Mouse (Mus musculus): ENCODE measurements around the gene Taar4. TPM values are rescaled to one million over a fixed set of nuclear protein-coding genes. Genes with fewer than 3 reads are reported as not detected.

Gene Taar4
- not detected for total RNA-seq (2021)
- long read RNA-seq, experiment 1: 0 reads
- long read RNA-seq, experiment 2: 0 reads

DNA sequence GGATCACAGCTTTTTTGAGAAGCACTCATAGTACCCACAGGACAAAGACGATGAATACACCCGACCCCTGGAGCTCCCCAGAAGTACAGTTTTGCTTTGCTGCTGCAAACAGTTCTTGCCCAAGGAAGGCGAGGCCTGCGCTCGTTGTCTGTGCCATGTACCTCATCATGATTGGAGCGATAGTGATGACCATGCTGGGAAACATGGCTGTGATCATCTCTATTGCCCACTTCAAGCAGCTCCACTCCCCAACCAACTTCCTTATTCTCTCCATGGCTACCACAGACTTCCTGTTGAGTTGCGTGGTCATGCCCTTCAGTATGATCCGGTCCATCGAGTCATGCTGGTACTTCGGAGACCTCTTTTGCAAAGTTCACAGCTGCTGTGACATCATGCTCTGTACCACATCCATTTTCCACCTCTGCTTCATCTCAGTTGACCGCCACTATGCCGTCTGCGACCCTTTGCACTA, at the start of gene Taar4:
Taar4 (plus strand) TSS at position 51 of the 472 bp plus-strand sequence.
- DNase-seq (ENCODE audit: low spot score in 2 of 2): no peak

DNA sequence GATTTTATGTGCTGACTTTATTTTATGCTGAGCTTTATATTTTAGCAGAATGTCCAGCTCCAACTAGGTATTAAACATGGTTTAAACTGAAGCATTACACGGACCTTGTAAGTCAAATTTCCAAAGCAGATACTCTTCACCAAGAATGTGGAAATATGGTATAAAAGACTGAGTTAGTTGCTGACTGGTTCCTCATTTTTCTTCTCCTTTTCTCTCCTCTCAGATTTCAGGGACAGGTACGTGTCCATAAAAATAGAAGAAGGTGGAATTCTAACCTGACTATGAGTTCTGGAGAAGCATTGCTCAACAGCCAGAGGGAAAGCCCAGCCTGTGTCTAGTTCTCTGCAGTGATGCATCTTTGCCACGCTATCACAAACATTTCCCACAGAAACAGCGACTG, 40.2 kb upstream of the Taar4 start, which contains the start of gene Taar1:
Taar1 (plus strand) TSS at position 301 of the 400 bp plus-strand sequence.
- DNase-seq (ENCODE audit: low spot score in 2 of 2): no peak

DNA sequence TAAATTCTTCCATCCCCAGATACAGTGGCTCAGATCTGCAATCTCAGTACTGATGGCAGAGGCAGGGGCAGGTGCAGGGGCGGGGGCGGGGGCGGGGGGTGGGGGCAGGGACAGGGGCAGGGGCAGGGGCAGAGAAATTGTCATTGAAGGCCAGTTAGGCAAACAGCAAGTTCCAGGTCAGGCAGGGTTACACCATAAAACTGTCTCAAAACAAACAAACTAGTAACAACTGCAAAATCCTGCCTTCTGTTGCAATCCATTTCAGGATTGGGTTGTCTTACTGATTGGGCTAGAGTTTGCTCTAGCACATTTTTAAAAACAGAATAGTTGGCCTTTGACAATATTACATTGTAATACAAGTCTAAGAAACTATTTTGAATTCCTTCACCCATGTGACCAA, 37.8 kb upstream of the Taar4 start:
- DNase-seq (ENCODE audit: low spot score in 2 of 2): no peak

DNA sequence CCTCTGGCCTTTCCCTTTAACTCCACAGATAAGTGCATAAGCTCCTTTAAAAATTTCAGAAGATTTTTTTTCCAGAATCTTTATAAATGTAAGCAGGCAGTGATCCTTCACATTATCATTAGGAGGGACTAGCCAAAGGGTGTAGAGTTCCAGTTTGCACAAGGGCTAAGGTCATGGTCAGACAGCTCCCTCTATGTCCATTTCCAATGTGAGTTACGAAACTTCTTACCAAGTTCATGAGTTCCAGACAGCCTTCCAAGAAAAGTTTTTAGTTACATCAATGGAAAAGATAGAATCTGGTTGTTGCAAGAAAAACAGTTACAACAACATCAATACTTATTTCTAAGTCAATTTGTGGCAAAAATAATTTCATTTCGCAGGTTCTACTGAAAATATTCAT, 36.4 kb upstream of the Taar4 start:
- DNase-seq (ENCODE audit: low spot score in 2 of 2): no peak

DNA sequence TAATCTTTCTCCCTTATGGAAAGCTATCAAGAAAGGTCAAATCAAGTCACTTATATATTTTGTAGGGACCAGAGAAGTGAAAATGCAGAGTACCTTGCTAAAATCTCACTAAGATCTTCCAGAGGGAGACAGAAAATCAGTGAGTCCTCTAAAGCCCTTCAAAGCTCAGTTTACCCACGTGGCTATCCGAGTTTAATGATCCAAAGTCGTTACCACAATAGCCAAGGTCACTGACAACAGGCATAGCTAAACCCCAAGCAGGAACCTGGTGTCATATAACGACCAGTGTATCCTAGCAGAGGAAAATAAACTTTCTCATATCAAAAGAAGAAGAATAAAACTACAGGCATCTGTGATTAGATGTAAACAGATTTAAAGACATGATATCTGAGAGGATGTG, 22.7 kb upstream of the Taar4 start:
- no peak for DNase-seq (ENCODE audit: low spot score in 2 of 2)

DNA sequence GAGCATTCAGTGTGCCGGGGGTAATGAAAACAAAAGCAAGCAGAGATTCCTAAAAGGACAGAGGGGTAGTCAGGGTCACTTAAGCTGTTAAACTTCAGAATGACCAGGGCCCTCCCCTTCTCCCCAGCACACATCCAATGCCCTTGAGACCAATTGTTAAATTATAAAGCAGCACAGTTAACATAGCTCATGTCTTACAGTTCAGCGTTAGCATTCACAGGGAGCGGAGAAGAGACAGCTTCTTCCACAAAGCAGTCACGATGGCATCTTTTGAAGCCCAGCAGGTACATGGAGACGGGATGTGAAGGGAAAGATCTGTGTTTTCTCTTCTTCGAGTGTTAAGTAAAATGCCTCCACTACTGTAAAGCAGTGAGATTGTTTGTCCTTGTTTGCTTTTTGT, 22.0 kb upstream of the Taar4 start, which contains the start of gene Taar2:
Taar2 (plus strand) TSS at position 261 of the 400 bp plus-strand sequence.
- DNase-seq (ENCODE audit: low spot score in 2 of 2): no peak

DNA sequence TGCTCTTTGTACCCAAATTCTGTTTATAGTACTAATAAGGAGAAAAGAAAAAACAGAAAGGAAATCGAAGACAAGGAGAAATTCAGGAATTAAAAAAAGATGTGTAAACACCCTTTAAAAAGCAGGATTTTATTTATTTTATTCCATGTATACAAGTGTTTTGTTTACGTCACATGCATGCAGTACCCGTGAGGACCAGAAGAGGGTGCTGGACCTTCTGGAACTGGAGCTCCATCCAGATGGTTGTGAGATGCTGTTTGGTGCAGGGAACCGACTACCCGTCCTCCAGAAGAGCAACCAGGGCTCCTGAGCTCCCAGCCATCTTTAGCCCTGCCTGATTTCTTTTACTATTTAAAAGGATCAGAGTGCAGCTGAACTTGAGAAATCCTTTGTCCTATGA, 17.8 kb upstream of the Taar4 start:
- no peak for DNase-seq (ENCODE audit: low spot score in 2 of 2)

DNA sequence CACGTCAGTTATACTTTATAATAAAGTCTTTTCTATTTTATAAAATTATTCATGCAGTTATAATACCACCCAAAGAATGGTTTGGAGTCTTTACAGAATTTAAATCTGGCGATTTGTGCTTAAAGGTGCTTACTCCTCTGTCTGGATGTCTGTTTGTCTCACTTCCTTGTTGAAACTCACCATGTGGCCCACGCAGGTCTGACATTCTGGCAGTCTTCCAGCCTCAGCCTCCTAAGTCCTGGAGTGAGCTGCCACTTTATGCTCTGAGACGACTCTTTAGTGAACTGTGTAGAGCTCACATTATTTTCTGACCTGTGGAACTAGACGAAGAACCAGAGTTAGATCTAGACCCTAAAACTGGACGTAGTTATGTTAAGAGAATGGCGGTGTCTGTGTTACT, 12.3 kb upstream of the Taar4 start:
- no peak for DNase-seq (ENCODE audit: low spot score in 2 of 2)

DNA sequence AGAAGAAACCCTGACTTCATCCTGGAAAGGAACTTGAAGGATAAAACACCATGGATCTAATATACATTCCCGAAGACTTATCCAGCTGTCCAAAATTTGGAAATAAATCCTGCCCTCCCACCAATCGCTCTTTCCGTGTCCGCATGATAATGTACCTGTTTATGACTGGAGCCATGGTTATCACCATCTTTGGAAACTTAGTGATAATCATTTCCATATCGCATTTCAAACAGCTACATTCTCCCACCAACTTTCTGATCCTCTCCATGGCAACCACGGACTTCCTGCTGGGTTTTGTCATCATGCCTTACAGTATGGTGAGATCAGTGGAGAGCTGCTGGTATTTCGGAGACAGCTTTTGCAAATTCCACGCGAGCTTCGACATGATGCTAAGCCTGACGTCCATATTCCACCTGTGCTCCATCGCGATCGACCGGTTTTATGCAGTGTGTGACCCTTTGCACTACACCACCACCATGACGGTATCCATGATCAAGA, 10.7 kb upstream of the Taar4 start, which contains the start of gene Taar3:
Taar3 (plus strand) TSS at position 51 of the 498 bp plus-strand sequence.
- no peak for DNase-seq (ENCODE audit: low spot score in 2 of 2)

DNA sequence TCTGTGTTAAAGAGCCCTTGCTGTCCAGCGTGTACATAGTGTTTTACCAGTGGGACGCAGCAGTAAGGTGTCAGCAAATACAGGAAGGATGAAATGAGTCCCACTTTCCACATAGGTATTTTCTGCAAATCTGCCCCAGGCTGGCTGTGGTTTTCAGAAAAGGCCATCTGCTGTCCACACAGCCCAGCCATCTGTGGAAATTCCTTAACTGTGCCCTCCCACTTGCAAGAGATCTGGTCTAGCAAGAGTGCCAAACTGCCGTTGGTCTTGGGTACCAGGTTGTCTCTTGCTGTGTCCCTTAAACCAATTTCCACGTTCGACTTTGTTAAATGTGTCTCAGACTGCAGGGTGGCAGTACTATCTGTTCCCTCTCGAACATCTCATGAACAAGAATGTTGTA, 8.6 kb upstream of the Taar4 start:
- DNase-seq (ENCODE audit: low spot score in 2 of 2): no peak

DNA sequence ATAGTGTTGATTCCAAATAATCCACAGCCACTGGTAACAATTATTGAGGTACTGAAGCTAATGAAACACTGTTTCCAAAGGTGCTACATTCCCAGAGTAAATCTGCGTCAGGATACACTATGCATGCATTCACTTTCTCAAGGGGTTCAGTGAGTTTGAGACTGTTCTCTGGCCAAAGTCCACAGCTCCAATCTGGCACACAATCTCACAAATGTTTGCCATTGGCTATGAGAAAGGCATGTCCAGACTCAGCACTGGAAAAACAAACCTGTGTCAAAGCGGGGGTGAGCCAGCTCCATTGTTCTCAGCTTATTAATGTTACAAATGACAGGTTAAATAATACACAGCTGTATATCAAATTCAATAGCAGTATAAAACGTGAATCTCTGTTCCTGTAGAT, 1.2 kb upstream of the Taar4 start:
- DNase-seq (ENCODE audit: low spot score in 2 of 2): no peak

DNA sequence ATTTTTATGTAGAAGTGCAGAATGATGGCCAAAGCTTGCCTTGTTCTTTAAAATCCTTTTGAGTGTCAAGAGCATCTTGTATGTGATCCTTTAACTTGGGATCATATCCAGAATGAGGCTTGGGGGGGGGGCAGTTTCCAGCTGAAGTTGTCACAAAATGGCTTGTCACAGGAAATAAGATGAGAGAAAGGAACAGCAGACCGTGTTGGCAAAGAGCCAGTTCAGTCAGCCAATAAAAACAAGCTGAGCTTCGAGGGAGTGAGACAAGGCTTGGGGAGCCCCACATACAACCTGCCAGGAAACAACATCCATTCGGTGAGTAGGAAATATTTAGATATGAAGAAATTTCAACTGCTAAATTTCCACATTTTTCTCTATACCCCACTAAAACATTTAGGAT, 3.1 kb downstream of the Taar4 start:
- no peak for DNase-seq (ENCODE audit: low spot score in 2 of 2)

DNA sequence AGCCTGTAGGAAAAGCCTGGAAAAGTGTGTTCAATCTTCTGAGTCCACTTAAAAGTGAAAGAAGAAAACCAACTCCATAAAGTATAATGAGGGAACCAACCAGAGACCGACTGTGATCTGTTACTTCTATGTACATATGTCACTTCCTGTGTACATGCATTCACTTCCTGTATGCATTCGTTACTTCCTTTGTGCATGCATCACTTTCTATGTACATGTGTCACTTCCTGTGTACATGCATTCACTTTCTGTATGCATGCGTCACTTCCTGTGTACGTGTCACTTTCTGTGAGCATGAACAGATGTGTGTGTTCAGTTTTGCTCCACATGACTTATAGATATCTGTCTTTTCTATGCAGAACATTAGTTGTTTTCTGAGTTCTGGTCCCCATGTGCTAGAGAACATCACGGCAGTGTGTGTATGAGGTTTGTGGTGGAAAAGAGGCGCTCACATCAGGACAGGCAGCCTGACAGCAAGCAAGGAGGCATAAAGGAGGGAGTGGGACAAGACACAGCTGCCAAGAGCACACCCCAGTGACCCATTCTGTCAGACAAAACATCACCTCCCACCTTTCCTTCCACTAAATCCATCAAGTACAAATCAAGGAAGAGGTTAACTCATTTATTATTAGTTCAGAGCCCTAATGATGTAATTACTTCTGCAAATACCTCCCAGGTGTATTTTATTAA, 4.8 kb downstream of the Taar4 start:
- DNase-seq (ENCODE audit: low spot score in 2 of 2): no peak

DNA sequence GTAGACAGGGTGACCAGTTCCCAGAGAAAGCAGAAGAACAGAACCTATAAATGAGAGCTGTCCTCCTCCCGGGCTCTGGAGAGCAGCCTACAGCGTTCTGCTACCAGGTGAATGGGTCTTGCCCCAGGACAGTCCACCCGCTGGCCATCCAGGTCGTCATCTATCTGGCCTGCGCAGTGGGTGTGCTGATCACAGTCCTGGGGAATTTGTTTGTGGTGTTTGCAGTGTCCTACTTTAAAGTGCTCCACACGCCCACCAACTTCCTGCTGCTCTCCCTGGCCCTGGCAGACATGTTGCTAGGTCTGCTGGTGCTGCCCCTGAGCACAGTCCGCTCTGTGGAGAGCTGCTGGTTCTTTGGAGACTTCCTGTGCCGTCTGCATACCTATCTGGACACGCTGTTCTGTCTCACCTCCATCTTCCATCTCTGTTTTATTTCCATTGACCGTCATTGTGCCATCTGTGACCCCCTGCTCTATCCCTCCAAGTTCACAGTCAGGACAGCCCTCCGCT, 10.4 kb downstream of the Taar4 start, which contains the start of gene Taar5:
Taar5 (plus strand) TSS at position 51 of the 510 bp plus-strand sequence.
- DNase-seq (ENCODE audit: low spot score in 2 of 2): no peak

DNA sequence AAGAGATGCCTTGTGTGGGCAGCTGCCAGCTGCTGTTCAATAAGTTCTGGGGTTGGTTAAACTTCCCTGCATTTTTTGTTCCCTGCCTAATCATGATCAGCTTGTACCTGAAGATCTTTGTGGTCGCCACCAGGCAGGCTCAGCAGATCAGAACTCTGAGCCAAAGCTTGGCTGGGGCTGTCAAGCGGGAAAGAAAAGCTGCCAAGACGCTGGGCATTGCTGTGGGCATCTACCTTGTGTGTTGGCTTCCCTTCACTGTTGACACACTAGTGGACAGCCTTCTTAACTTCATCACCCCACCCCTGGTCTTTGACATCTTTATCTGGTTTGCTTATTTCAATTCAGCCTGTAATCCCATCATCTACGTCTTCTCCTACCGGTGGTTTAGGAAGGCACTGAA, 11.0 kb downstream of the Taar4 start:
- DNase-seq (ENCODE audit: low spot score in 2 of 2): no peak

DNA sequence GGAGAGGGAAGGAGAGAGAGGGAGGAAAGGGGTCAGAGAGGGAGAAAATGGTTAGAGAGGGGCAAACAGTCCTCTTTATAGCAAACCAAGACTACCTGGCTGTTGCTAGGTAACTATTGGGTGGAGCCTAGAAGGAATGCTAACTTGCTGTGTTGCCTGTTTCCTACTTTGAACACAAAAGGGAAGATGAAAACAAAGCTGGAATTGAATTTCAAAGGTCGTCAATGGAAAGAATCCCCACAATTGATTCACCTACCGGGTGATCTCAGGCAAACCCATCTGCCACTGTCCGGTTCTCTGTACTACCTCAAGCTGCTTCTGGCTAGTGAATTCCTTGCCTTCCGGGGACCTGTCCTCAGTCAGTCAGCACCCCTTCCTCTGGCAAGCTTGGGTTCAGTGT, 17.7 kb downstream of the Taar4 start:
- DNase-seq (ENCODE audit: low spot score in 2 of 2): no peak

DNA sequence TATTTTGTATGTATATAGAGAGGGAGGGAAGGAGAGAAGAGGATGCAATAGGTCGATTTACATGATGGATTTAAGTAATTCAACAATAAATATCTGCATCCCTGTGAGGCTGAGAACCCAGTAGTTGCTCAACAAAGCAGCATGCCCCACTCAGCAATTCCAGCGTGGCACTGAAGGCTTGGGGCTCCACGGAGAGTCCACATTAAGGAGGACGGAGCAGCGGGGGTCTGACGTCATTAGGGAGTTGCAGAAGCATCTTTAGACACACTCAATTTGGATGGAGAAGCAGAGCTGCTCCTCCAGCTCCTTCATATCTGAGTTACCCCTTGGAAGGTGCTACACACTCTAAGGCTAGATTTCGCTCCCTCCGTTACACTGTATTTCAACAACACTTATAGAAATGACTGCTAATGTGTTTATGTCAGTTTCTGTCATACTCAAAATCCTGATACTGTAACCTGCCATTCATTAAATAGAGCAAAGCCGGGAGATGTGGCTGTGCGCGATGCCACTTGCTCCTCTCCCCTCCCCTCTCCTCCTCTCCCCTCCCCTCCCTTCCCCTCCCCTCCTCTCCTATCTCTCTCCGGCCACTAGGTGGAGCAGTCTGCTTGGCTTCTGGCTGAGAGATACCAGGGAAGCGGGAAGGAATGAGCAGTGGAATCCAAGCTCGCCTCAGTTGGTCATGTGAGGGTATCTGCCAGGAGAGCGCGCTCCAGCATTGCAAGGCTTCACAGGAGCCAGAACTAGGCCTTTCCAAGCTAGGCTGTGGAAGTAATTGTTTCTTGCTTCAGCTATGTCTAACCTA, 18.8 kb downstream of the Taar4 start:
- peak; percentile 66 for DNase-seq (ENCODE audit: low spot score in 2 of 2)

DNA sequence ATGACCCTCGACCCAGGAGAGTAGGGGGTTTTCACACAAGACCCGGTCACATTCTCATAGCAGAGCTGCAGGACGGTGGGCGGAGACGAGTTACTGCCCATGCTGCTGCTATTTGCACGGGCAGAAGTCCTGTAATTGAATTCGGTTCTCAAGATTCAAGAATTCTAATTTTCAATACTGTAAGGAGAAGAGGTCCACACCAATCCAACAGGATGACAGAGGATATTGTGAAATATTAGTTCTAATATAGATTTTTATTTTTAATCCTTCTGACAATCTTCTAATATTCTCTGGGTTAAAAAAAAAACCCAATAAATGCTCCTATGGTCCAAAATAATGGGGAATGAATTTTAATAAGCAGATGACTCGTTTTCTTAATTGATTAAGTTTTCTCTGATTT, 25.3 kb downstream of the Taar4 start, which contains the start of gene Taar6:
Taar6 (minus strand) TSS at position 101 of the 400 bp plus-strand sequence.
- DNase-seq (ENCODE audit: low spot score in 2 of 2): no peak

DNA sequence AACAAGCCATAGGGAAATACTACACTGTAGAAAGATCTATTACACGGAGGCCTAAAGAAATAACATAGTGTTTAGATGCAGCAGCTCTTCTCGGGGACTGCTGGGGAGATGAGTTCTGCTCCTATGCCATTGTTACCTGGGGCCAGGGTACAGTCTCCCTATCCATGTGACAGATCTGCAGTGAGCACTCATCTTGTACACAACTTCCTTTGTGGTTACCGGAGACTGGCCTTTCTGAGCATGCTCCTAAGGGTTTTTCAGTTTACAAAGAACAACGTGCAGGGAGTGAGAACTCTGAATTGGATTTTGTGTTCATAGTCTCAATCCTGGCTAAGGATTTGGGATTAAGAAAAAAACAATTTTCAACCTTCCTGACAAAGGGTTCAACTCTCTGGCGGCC, 26.1 kb downstream of the Taar4 start:
- DNase-seq (ENCODE audit: low spot score in 2 of 2): no peak

DNA sequence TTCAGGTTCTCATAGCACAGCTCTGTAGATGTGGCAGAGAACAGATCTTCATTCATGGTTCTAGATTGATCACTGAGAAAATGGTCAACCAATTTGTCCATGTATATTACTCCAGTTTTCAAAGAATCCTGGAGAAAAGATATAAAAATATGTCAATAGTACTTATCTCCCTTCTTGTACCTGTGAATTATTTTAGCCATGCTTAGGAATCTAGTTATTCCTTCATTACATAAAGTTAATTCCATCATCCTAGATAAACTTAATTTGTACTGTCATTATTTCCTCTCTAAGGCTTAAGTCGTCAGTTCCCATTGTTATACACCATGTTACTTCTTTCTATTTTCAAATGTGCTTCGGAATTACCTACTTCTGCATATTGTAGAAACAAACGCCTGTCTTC, 33.1 kb downstream of the Taar4 start, which contains the start of gene Taar7a:
Taar7a (minus strand) TSS at position 101 of the 400 bp plus-strand sequence.
- no peak for DNase-seq (ENCODE audit: low spot score in 2 of 2)

DNA sequence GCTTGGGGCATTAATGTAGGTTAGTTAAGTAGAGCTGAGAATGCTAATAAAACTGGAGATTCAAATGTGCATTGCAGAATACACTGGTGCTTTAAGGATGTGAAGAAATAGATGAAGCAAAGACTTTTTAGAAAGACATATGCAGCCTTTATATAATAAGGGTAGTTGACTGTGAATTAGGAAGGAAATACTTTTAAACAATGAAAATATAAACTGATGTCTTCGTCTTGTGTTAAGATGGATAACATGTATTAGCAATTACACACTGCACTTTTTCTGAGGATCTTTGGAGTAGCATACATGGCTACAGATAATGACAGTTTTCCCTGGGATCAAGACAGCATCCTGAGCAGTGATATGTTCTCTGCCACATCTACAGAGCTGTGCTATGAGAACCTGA, 39.3 kb downstream of the Taar4 start, which contains the start of gene Taar7b:
Taar7b (plus strand) TSS at position 301 of the 400 bp plus-strand sequence.
- DNase-seq (ENCODE audit: low spot score in 2 of 2): no peak

All from adrenal gland, adult 18-20 months (tissue).